Mouse (Mus musculus) T-helper 2 cell (primary cell): ENCODE results near the gene Bmyc.
"Not testable (repeated sequence)": the region's sequence is repeated elsewhere in the genome, so short reads cannot be mapped to it uniquely, and the experiment has no call there.

Source experiments
- in situ Hi-C: fragments of 300-600 bp; cut with MboI, MseI; formaldehyde crosslinking; loops from one replicate; pipeline ENCODE4 v1.15.1; 2025; ENCODE audit warnings: high pct_unique_total_duplicates

Bmyc gene

DNA sequence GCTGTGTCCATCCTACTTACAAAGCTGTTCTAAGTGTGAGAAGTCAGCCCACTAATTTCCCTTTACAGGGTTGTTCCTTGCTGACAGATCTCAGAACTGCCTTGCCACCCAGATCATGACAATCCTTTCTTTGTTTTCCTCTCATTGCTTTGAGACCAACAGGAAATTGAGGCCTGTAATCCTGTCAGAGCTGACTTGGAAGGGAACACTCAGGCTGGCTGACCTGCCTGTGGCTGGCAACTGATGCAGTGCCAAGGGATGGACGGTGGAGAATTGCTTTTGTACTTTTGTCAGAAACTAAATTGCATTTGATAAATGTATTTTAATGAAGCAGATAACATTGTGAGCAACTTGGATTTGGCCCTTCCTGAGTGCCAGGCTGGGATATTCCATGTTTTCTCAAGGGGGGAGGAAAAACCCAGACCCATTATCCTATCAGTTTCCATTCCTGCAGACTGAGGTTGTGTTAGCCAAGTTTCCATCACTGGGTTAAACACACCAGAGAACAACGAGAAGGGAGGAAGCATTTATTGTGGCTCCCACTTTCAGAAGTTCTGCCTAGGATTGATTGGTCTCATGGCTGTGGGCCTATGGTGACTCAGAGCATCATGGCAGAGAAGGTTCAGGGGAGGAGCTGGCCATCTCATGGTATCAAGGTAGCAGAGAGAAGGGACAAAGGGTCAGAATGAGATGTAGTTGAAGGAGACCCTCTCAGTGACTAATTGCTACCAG is 26.8 kb downstream of the Bmyc start:
- in situ Hi-C loops, result no loop called here

DNA sequence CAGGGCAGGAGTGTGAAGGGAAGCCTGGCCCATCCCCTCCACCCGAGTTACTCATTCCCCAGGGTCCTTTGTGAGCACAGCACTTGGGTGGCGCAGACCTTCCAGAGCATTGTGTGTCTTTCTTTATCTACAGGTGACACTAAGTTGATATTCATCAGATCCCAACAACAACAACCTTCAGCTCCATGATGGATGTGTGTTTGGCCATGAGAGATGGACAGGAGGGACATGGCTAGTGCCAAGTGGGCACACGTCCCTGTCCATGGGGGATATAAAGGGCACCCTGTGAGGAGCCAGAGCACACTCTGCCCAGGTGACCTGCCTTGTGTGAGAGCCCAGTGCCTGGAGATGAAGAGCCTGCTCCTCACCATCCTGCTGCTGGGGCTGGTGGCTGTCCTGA is 30.2 kb downstream of the Bmyc start, which contains the start of gene Obp2b:
Gene Obp2b (plus strand): TSS at position 301 of the 400 bp plus-strand sequence.
- in situ Hi-C loops, result not testable (repeated sequence)

DNA sequence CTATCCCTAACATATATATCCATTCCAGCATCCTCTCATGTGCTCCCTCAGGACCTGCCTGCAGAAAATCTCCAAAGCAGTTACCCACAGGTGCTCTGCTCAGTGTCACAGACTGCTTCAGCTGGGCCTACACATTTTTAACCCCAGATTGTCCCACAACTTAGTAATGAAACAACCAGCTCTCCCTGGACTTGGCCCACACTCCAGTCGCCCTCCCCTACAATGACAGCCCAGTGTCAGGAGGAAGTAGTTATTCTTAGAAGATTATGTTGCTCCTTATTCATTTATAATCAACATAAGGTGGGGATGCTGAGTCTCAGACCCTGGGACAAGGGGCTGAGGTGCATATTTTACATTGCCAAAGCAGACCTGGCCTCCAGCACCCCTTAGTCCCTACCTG is 35.1 kb downstream of the Bmyc start:
- in situ Hi-C loops, result no loop called here

DNA sequence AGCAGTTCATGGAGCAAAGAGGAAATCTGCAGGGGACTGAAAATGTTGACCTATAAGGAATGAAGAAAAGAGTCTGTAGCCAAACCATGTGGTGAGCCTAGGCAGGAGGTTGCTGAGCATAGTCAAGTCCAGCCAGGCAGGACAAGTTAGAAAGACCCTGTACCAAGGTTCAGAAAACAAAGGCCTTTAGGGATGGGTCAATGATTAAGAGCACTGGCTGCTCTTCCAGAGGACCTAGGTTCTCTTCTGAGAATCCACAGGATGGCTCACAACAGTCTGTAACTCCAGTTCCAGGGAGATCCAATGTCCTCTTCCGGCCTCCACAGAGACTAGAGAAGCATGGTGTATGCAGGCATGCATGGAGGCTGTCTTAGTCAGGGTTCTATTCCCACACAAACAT is 47.7 kb downstream of the Bmyc start:
- in situ Hi-C loops, result loop anchor here (5.0 kb wide), 1 partner anchor 37 kb away; no protein-coding TSS in a partner anchor
